Mouse (Mus musculus): Measurements from ENCODE around the gene Pgk1.
"Not testable (repeated sequence)": the region's sequence is repeated elsewhere in the genome, so short reads cannot be mapped to it uniquely, and the experiment has no call there.

The Pgk1 gene

GRCm38 (mm10) chrX:106186713-106187649 is at the start of gene Pgk1:
Gene Pgk1 (plus strand): TSS chrX:106187100.
- DNase-seq (ENCODE audit: low read depth) = peak; percentile 80

- DNase-seq (ENCODE audit: low read depth) = no peak
Observed at GRCm38 (mm10) chrX:106139309-106140070, 47.4 kb upstream of the Pgk1 start.

- no peak for DNase-seq (ENCODE audit: low read depth)
Observed at GRCm38 (mm10) chrX:106142936-106143335, 44.0 kb upstream of the Pgk1 start, which contains the start of gene Tlr13. Gene Tlr13 (plus strand): TSS chrX:106143204.

GRCm38 (mm10) chrX:106148185-106148584 is 38.7 kb upstream of the Pgk1 start:
- DNase-seq (ENCODE audit: low read depth) = no peak

- DNase-seq (ENCODE audit: low read depth) = no peak
Observed at GRCm38 (mm10) chrX:106149460-106149859, 37.4 kb upstream of the Pgk1 start.

- no peak for DNase-seq (ENCODE audit: low read depth)
Observed at GRCm38 (mm10) chrX:106154180-106154586, 32.7 kb upstream of the Pgk1 start.

GRCm38 (mm10) chrX:106155892-106156291 is 31.0 kb upstream of the Pgk1 start:
- no peak for DNase-seq (ENCODE audit: low read depth)

GRCm38 (mm10) chrX:106163995-106164394 is 22.9 kb upstream of the Pgk1 start:
- no peak for DNase-seq (ENCODE audit: low read depth)

- DNase-seq (ENCODE audit: low read depth) = no peak
Observed at GRCm38 (mm10) chrX:106164555-106164954, 22.3 kb upstream of the Pgk1 start.

GRCm38 (mm10) chrX:106165089-106165488 is 21.8 kb upstream of the Pgk1 start:
- no peak for DNase-seq (ENCODE audit: low read depth)

- DNase-seq (ENCODE audit: low read depth) = peak; percentile 67
Observed at GRCm38 (mm10) chrX:106171106-106171852, 15.6 kb upstream of the Pgk1 start.

- no peak for DNase-seq (ENCODE audit: low read depth)
Observed at GRCm38 (mm10) chrX:106171853-106172154, 15.1 kb upstream of the Pgk1 start.

GRCm38 (mm10) chrX:106176331-106176730 is 10.6 kb upstream of the Pgk1 start:
- DNase-seq (ENCODE audit: low read depth) = no peak

GRCm38 (mm10) chrX:106184279-106184678 is 2.6 kb upstream of the Pgk1 start:
- DNase-seq (ENCODE audit: low read depth) = no peak

GRCm38 (mm10) chrX:106185706-106186105 is 1.2 kb upstream of the Pgk1 start:
- DNase-seq (ENCODE audit: low read depth) = no peak

GRCm38 (mm10) chrX:106187737-106188136 is 837 bp downstream of the Pgk1 start:
- no peak for DNase-seq (ENCODE audit: low read depth)

- no peak for DNase-seq (ENCODE audit: low read depth)
Observed at GRCm38 (mm10) chrX:106189356-106189755, 2.5 kb downstream of the Pgk1 start.

- DNase-seq (ENCODE audit: low read depth) = no peak
Observed at GRCm38 (mm10) chrX:106190091-106190490, 3.2 kb downstream of the Pgk1 start.

GRCm38 (mm10) chrX:106194361-106194760 is 7.5 kb downstream of the Pgk1 start:
- DNase-seq (ENCODE audit: low read depth) = not testable (repeated sequence)

- no peak for DNase-seq (ENCODE audit: low read depth)
Observed at GRCm38 (mm10) chrX:106197308-106197707, 10.4 kb downstream of the Pgk1 start.

- DNase-seq (ENCODE audit: low read depth) = no peak
Observed at GRCm38 (mm10) chrX:106198904-106199303, 12.0 kb downstream of the Pgk1 start.

- no peak for DNase-seq (ENCODE audit: low read depth)
Observed at GRCm38 (mm10) chrX:106209100-106209499, 22.2 kb downstream of the Pgk1 start.
